Mouse (Mus musculus) C2C12 (cell line): Measurements from ENCODE around the gene F2rl2. TPM values are rescaled to one million over a fixed set of nuclear protein-coding genes. Genes with fewer than 3 reads are reported as not detected.

Source experiments
- H3K27me3 ChIP-seq: one replicate; pipeline ENCODE4 v1.6.1; 2011; ENCODE audit not compliant: control insufficient read depth, insufficient read depth, insufficient read length
- H3K36me3 ChIP-seq: one replicate; pipeline ENCODE4 v1.6.1; 2011; ENCODE audit not compliant: control insufficient read depth, insufficient read depth
- H3K4me3 ChIP-seq: one replicate; pipeline ENCODE4 v1.5.1; 2011; ENCODE audit warnings: mild to moderate bottlenecking, control low read depth; ENCODE audit not compliant: poor library complexity, insufficient read depth, severe bottlenecking
- H3K79me2 ChIP-seq: one replicate; pipeline ENCODE4 v1.6.1; 2011; ENCODE audit not compliant: control insufficient read depth, insufficient read depth
- H3K79me3 ChIP-seq: one replicate; pipeline ENCODE4 v1.6.1; 2011; ENCODE audit warnings: low read depth, control low read depth
- H3ac ChIP-seq: one replicate; pipeline ENCODE3; 2011; ENCODE audit warnings: low read depth; ENCODE audit not compliant: control insufficient read depth, insufficient read length
- CEBPB ChIP-seq: IDR thresholded peaks from one replicate; pipeline ENCODE4 v1.6.1; 2011; ENCODE audit warnings: low read depth, mild to moderate bottlenecking, control low read depth, moderate library complexity
- CTCF ChIP-seq: IDR thresholded peaks from one replicate; pipeline ENCODE4 v1.5.1; 2011; ENCODE audit not compliant: control insufficient read depth, insufficient read depth, insufficient read length
- FOSL1 ChIP-seq: IDR thresholded peaks from one replicate; pipeline ENCODE4 v1.8.0; 2011; ENCODE audit warnings: mild to moderate bottlenecking, low read length; ENCODE audit not compliant: poor library complexity, insufficient read depth, severe bottlenecking
- MAX ChIP-seq: IDR thresholded peaks from one replicate; pipeline ENCODE4 v1.6.1; 2011; ENCODE audit warnings: mild to moderate bottlenecking, control low read depth
- MYOD1 ChIP-seq: IDR thresholded peaks from one replicate; pipeline ENCODE4 v1.6.1; 2011; ENCODE audit warnings: low read depth; ENCODE audit not compliant: control insufficient read depth, insufficient read length
- MYOG ChIP-seq: IDR thresholded peaks from one replicate; pipeline ENCODE4 v1.6.1; 2011; ENCODE audit not compliant: control insufficient read depth, insufficient read length; ENCODE audit errors: extremely low read depth
- USF1 ChIP-seq: IDR thresholded peaks from one replicate; pipeline ENCODE4 v1.6.1; 2011; ENCODE audit warnings: low read depth, mild to moderate bottlenecking, control low read depth, moderate library complexity
- polyA plus RNA-seq: library from polyadenylated mRNA; unstranded; fragments of >200 nt; fragmentation: generic; extraction: Trizol; gene quantifications from one replicate; pipeline ENCODE4 v1.2.1, GENCODE M21; 2012; ENCODE audit warnings: missing spikeins

The F2rl2 gene
- polyA plus RNA-seq, 1 experiment, result 0.50 TPM

DNA sequence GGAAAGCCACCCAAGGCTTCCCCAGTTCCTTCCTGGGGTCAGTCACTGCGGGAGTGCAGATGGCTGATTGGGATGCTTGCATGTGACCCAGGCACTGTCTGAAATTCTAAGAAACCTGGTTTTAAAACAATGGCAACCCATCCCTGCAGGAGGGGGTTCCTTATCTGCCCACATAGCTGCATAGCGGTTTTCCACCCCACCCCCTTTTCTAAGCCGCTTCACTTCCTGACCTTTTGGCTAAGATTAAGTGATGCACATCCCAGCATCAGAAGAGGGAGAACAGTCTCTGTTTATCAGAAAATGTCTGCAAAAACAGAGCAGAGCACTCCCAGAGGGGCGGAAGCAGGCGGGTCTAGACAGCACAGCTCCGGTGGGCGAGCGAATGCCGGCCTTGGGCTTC is 39.5 kb upstream of the F2rl2 start:
- no peak overlapping the region for H3K4me3 ChIP-seq
- TF ChIP-seq MAX (no peak), FOSL1 (no peak), CTCF (no peak), USF1 (no peak), CEBPB (no peak), MYOD1 (no peak), MYOG (no peak)

DNA sequence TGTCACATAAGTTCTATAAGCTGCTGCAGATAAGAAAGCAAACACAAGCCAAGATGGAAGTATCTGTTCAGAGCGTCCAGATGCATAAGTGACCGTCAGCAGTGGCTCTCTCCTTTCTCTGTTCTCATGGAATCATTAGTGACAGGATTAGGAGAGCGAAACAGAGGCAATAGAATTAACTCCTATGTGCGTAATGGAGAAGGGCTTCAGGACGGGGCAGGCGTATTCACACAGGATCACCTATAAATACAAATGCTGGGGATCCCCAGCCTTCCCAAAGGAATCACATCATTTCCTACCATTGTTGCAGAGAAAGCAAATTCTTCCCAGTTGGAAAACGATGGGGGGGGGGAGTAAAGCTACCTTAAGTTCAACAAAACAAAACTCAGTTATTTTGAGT is 37.2 kb upstream of the F2rl2 start:
- no peaks in the 10 kb centered on the region for H3K27me3 ChIP-seq
- no peak overlapping the region for H3K4me3 ChIP-seq
- TF ChIP-seq MAX (no peak), FOSL1 (no peak), MYOD1 (no peak), USF1 (no peak), MYOG (no peak), CTCF (no peak), CEBPB (no peak)
- H3K79me2 ChIP-seq, result no peaks in the 10 kb centered on the region
- no peak overlapping the region for H3ac ChIP-seq
- no peaks in the 10 kb centered on the region for H3K79me3 ChIP-seq
- no peaks in the 10 kb centered on the region for H3K36me3 ChIP-seq

More for the DNA sequence above, 39.5 kb upstream of the F2rl2 start:
- Histone ChIP-seq H3K36me3 (no peaks in the 10 kb centered on the region), H3K27me3 (no peaks in the 10 kb centered on the region), H3ac (no peak overlapping the region), H3K79me2 (no peaks in the 10 kb centered on the region), H3K79me3 (no peaks in the 10 kb centered on the region)

DNA sequence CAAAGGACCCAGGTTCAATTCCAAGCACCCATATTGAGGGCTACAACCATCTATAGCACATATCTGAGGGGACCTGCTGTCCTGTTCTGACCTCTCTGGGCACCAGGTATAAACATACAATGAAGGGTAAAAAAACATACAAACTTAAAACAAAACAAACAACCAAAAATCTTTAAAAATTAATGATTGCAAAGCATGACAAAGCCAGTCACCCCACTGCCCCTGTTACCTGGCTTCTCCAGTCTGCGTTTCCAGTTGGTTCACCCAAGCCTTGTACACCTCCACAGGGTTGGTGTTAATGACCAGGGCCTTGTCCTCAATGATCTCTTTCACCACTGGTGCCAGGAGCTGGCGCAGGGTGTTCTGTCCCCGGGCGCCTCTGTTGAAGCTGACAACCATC is 32.8 kb upstream of the F2rl2 start:
- no peaks in the 10 kb centered on the region for H3K79me3 ChIP-seq
- H3K27me3 ChIP-seq, result no peaks in the 10 kb centered on the region
- H3K36me3 ChIP-seq, result no peaks in the 10 kb centered on the region
- H3ac ChIP-seq, result no peak overlapping the region
- TF ChIP-seq MAX (no peak), USF1 (no peak), MYOG (no peak), MYOD1 (no peak), CEBPB (no peak), FOSL1 (no peak), CTCF (no peak)
- no peaks in the 10 kb centered on the region for H3K79me2 ChIP-seq
- no peak overlapping the region for H3K4me3 ChIP-seq

DNA sequence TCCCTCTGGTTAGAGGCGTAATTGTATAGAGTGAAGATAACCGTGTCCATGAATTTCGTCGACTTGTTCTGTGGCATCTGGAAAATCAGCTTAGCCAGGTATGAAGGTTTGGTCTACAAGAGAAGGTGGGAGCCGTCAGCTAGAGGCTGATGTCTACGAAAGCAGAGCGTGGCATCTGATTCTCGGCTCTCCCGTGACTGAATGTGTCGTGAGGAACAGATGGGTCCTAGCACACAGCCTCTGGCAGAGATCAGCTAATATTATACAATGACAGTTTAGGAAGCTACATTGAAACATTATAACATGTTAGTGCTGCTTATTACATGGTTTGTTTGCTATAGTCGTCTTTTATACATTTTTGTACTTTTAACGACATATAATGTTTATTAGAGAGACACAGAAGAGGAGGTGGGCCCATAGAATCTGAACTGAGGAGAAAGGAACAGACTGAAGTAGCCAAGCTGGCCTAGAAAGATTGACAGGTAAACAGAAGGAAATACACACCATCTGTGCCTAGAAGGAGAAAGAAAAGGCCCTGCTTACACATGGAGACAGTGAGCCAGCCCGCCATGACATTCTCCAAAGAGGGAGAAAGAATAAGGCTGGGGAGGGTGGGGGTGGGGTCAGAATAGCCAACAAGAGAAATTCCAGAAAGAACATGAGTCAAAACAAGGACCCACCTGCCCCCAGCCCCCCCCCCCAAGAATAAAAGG is 30.9 kb upstream of the F2rl2 start:
- Histone ChIP-seq H3K79me2 (no peaks in the 10 kb centered on the region), H3K79me3 (no peaks in the 10 kb centered on the region), H3K4me3 (no peak overlapping the region), H3K27me3 (no peaks in the 10 kb centered on the region), H3K36me3 (no peaks in the 10 kb centered on the region), H3ac (no peak overlapping the region)
- TF ChIP-seq FOSL1 (no peak), CTCF (no peak), USF1 (no peak), MAX (no peak), MYOG (no peak), MYOD1 (no peak), CEBPB (no peak)

DNA sequence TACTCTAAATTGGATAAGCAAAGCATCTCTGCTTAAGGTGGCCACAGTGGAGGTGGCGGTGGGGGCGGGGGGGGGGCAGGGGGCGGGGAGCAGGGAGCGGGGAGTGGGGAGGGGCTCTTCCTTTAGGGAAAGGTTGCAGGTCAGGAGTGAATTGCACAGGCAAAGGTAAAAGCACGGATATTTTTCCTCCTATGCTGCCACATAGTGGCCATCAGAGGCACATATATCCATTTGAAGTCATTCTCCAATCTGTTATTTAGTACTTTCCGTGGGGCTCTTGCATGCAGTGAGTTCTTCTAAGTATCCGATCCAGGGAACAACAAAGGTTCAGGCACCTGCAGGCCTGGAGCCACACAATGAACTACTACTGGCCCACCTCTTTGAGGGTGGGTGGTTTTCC is 29.4 kb upstream of the F2rl2 start:
- TF ChIP-seq CEBPB (no peak), CTCF (no peak), FOSL1 (no peak), MAX (no peak), MYOD1 (no peak), MYOG (no peak), USF1 (no peak)
- H3K79me2 ChIP-seq, result no peaks in the 10 kb centered on the region
- H3K36me3 ChIP-seq, result no peaks in the 10 kb centered on the region
- no peak overlapping the region for H3K4me3 ChIP-seq
- no peaks in the 10 kb centered on the region for H3K27me3 ChIP-seq
- no peak overlapping the region for H3ac ChIP-seq
- no peaks in the 10 kb centered on the region for H3K79me3 ChIP-seq

DNA sequence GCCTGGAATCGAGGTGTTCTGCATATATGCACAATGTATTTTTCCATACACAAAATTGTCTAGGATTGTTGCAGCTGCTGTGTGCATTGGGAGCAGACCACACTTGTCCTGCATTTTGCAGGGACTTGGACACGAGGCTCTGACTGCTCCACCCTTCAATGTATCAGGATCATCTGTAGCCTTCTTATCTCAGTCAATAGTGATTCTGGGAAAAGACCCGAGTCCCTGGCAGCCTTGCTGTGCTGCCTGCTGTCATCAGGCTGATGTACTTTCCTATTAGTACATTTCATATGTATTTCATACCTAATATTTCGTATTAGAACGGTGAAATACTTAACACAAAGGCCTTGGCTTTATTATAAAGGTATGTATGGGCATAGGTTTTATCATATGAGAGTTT is 26.1 kb upstream of the F2rl2 start:
- no peaks in the 10 kb centered on the region for H3K27me3 ChIP-seq
- TF ChIP-seq CEBPB (no peak), MAX (no peak), CTCF (no peak), USF1 (no peak), MYOG (no peak), FOSL1 (no peak), MYOD1 (no peak)
- no peaks in the 10 kb centered on the region for H3K79me2 ChIP-seq
- no peaks in the 10 kb centered on the region for H3K79me3 ChIP-seq
- H3K36me3 ChIP-seq, result no peaks in the 10 kb centered on the region
- no peak overlapping the region for H3K4me3 ChIP-seq
- H3ac ChIP-seq, result no peak overlapping the region
